Mouse (Mus musculus): ENCODE results near the gene Dnaaf5.

Dnaaf5 gene

DNA sequence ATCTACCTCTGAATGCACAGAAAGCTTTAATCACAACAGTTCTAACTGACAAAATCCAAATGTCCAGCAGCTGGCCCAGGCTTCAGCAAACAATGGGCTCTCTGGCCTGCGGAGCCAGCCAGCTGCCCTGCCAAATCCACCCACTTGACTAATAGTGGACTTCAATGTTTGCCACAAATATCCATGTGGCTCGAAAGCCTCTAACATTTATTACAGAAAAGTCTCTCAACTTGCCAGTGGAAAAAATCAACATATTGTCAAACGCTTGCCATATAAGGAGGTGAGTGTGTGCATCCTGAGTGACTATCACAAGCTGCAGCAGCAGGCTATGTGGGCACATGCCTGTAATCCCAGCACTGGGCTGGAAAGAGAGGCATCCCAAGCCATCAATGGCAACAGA lies 48.8 kb downstream of the Dnaaf5 start:
- no peak for DNase-seq (ENCODE audit: low spot score)

DNA sequence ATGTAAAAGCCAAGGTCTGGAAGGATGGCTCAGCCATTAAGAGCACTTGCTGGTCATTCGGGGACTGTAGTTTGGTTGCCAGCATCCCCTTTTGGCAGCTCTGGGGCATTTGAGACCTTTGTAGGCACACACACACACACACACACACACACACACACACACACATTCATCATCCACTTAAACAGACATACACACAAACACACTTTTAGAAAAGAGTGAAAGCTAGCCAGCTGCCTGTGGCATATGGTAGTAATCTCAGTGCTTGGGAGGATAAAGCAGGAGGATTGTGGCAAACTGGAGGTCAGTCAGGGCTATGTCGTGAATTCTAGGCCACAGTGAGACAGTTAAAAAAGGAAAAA lies 49.6 kb downstream of the Dnaaf5 start:
- DNase-seq (ENCODE audit: low spot score): no peak

DNA sequence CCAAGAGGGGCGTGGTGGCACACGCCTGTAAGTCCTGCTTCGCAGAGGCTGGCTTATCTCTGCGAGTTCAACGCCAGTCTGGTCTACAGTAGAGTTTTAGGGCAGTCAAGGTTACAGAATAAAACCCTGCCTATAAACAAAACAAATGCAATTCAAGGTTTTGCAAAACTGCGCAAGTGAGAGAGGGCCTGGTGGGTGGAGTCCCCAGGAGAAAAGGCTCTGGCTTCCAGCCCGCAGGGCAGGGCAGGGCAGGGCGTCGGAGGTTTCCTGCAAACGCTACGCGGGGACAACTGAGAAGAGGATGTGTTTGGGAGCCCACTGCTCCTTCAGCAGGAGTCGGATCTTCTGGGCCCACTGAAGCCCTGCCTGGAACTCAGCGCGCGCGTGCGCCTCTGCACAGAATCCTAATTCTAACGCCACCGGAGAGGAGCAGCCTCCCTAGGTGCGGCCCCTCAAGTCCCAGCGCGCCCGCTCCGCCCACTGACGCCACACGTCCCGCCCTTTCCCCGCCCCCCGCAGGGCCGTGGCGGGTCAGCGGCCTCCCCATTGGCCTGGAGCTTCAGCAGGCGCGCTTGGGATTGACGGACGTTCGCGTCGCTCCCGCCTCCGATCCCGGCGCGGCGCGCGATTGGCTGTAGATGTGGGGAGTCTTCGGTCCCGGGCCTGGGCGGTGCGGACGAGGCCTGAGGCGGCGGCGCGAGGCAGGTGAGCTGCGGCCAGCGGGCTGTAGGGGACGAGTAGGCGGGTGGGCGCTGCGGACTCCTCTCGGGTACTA lies 50.2 kb downstream of the Dnaaf5 start, which contains the start of gene Sun1:
TSS of gene Sun1 (plus strand) at position 643 of the 775 bp plus-strand sequence.
- peak; percentile 99 for DNase-seq (ENCODE audit: low spot score)

- no peak for DNase-seq (ENCODE audit: low spot score)
These were observed 50.9 kb downstream of the Dnaaf5 start for GRCm38 (mm10) chr5:139200770-139201569.

GRCm38 (mm10) chr5:139202127-139202526 lies 52.1 kb downstream of the Dnaaf5 start:
- no peak for DNase-seq (ENCODE audit: low spot score)

- DNase-seq (ENCODE audit: low spot score): no peak
These were observed 53.3 kb downstream of the Dnaaf5 start for GRCm38 (mm10) chr5:139203312-139203711.

GRCm38 (mm10) chr5:139206081-139206480 lies 56.1 kb downstream of the Dnaaf5 start:
- no peak for DNase-seq (ENCODE audit: low spot score)

DNA sequence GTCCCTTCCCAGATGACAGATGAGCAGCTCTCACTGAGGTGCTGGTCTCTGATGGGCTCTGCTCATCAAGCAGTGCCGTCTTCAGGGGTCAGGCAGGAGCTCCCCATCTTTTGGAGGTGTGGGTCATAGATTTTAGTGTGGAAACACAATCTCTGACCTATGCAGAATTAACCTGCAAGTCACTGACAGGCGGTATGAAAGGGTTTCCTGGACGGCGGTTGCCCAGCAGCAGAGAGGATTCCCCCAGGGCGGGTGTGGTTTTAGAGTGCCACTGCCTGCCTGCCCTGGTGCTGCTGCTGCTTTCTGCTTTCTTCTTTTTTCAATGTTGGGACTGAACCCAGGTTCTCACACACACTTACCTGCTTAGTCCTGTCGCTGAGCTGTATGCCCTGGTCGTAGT lies 56.5 kb downstream of the Dnaaf5 start:
- no peak for DNase-seq (ENCODE audit: low spot score)

- no peak for DNase-seq (ENCODE audit: low spot score)
These were observed 58.2 kb downstream of the Dnaaf5 start for GRCm38 (mm10) chr5:139208183-139208582.

DNA sequence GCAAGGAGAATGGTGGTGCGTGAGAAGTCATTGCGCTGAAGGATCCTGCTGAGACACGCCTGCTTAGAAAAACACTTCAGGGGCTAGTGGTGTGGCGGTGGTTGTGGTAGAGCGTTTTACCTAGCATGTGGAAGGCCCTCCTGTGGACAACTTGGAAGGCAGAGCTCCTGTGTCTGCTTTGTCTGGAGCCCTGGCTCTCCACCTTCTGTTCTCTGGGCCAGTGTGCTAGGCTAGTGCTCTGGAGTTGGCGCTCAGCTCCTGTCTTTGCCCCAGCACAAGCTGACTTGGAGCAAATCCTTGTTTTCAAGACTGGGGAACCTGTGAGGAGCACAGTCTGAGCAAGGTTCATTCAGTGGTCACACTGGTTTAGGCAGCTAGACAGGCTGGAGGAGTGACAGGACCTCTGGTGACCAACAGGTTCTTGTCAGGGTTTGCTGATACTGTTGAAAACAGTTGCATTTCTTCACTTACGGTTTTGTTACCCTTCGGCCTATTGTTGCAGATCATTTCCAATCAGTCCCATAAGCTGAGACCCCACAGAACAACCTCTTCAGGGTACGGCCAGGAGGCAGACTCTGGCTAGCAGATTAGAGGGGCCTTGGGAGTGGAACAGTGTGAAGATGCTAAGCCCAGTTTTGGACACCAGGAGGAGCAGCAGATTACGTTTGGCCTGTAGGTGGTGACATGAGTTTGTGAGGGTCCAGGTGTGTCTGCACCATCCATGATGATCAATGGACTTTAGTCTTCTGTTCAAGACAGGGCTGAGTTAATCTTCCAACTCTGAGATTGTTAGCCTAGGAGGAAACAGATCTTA lies 59.1 kb downstream of the Dnaaf5 start:
- peak; percentile 68 for DNase-seq (ENCODE audit: low spot score)

DNA sequence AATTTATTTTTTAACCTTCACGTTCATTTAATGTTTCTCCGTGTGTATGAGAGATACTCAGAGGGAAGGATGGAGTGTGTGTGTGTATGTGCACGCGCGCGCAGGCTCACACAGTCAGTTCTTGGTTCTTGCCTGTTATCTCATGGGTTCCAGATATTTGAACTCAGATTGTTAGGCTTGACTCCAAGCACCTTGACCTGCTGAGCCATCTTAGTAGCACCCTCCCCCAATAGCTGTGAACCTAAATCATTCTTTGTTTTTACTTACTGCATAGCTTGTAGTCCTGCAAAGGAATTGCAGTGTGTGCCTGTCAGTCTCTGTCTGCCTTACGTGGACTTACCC lies 59.6 kb downstream of the Dnaaf5 start:
- peak; percentile 57 for DNase-seq (ENCODE audit: low spot score)

DNA sequence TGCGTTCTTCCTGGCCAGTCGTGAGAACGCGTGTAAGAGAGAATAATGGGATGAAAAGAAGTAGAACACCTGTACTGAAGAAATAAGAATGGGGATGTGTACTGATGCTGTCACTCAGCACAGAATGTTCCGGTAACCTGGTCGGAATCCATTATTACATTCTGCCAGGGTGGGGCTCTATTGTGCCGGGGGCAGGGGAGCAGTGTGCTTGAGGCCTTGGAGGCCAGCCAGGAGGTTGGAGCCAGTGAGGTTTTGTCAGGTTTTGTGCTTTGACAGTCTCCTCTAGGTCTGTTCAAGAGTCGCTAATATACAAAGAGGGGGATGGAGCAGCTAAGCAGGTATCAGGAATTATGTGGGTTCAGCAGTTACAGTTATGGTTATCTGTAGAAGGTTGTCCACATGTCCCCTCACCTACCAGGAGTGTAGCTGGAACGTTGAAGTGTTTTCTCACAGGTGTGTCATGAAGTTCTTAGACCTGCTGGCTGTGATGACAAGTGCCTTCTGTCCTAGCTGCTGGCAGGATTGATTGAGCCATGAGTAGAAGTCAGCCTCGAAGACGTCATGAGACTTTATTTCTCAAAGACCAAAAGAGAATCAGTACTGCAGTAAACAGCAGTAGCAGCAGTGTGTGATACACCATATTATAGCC lies 61.8 kb downstream of the Dnaaf5 start:
- DNase-seq (ENCODE audit: low spot score): no peak

GRCm38 (mm10) chr5:139214298-139214697 lies 64.3 kb downstream of the Dnaaf5 start:
- no peak for DNase-seq (ENCODE audit: low spot score)

DNA sequence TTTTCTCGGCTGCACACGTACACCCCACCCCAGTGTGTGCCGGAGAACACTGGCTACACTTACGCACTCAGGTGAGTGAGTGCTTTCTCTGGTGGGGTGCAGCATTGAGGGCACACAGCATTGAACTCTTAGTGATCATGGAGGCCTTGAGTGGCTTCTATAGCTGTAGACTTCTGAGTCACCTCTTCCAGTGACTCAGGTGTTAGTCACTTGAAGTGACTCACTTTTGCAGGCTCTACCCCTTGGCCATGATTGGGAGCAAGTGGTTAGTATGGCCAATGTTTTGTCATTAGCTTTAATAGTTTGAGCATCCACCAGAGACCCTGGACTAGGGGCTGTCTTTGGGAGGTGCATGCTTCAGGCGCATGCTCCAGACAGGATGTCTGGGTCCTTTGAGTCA lies 65.2 kb downstream of the Dnaaf5 start:
- DNase-seq (ENCODE audit: low spot score): no peak

GRCm38 (mm10) chr5:139216121-139216520 lies 66.1 kb downstream of the Dnaaf5 start:
- no peak for DNase-seq (ENCODE audit: low spot score)

- no peak for DNase-seq (ENCODE audit: low spot score)
These were observed 66.8 kb downstream of the Dnaaf5 start for GRCm38 (mm10) chr5:139216774-139217173.

- no peak for DNase-seq (ENCODE audit: low spot score)
These were observed 70.0 kb downstream of the Dnaaf5 start for GRCm38 (mm10) chr5:139220006-139220515.

GRCm38 (mm10) chr5:139220610-139221009 lies 70.6 kb downstream of the Dnaaf5 start:
- DNase-seq (ENCODE audit: low spot score): no peak

DNA sequence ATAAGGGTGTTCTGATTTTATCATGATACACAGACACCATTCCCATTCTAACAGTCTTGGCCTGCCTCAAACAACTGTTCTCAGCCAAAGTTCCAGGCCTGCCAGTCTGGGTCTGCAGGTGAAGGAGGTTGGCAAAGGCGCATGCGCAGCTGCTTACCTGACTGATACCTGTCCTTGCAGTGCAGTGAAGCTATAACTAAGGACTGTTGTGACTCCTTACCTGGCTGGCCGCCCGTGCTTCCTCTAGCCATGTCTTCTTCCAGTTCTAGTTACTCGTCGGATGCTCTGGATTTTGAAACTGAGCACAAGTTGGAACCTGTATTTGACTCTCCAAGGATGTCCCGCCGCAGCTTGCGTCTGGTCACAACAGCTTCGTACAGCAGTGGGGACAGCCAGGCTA lies 73.3 kb downstream of the Dnaaf5 start:
- no peak for DNase-seq (ENCODE audit: low spot score)

- no peak for DNase-seq (ENCODE audit: low spot score)
These were observed 77.2 kb downstream of the Dnaaf5 start for GRCm38 (mm10) chr5:139227236-139227635.

GRCm38 (mm10) chr5:139227645-139228044 lies 77.6 kb downstream of the Dnaaf5 start:
- no peak for DNase-seq (ENCODE audit: low spot score)

DNA sequence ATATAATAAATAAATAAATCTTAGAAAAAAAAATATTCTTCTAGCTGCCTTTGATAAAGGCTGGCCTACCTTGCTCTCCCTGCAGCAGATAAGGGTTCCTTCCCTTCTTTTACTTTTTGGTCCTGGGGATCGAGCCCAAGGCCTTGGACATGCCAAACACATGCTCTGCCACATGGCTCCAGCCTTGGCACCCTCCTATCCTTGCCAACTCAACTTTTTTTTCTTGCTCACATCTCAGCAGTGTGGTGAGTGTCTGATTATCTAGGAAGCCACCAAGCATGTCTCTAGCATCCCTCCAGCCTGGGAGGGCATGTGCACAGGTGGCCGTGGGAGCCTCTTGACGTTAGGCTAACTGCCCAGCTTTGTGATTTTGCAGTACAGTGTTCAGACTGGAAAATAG lies 78.3 kb downstream of the Dnaaf5 start:
- no peak for DNase-seq (ENCODE audit: low spot score)

Measured in yolk sac, embryonic 10.5 days (tissue).